Mouse (Mus musculus) forebrain, embryonic 13.5 days (tissue): ENCODE data around the gene Rsrc1. TPM values are rescaled to one million over a fixed set of nuclear protein-coding genes. Genes with fewer than 3 reads are reported as not detected.
A peak's percentile ranks its signal among the peaks of the same experiment; 100 is the strongest.

ENCODE experiments used
- ATAC-seq: fragments of 200-750 bp; cut with Nextera tagmentation; 2 replicates; pipeline ENCODE4 v1.8.0; 2017
- H3K27ac ChIP-seq: fragments of 300-500 bp; sonication (generic); 2 replicates; pipeline ENCODE4 v1.5.1; 2015; ENCODE audit warnings: inconsistent platforms, mild to moderate bottlenecking, moderate library complexity
- H3K27me3 ChIP-seq: fragments of 300-500 bp; sonication (generic); 2 replicates; pipeline ENCODE4 v1.6.1; 2015; ENCODE audit warnings: mild to moderate bottlenecking, inconsistent platforms
- H3K36me3 ChIP-seq: fragments of 300-500 bp; sonication (generic); 2 replicates; pipeline ENCODE4 v1.6.1; 2015; ENCODE audit warnings: mild to moderate bottlenecking, inconsistent platforms; ENCODE audit not compliant: poor library complexity, severe bottlenecking
- H3K4me1 ChIP-seq: fragments of 300-500 bp; sonication (generic); 2 replicates; pipeline ENCODE4 v1.6.1; 2015; ENCODE audit warnings: inconsistent platforms
- H3K4me2 ChIP-seq: fragments of 300-500 bp; sonication (generic); 2 replicates; pipeline ENCODE4 v1.6.1; 2015; ENCODE audit warnings: inconsistent platforms, mild to moderate bottlenecking, moderate library complexity
- H3K4me3 ChIP-seq: fragments of 300-500 bp; sonication (generic); 2 replicates; pipeline ENCODE4 v1.5.1; 2015; ENCODE audit warnings: mild to moderate bottlenecking, inconsistent platforms
- H3K9ac ChIP-seq: fragments of 300-500 bp; sonication (generic); 2 replicates; pipeline ENCODE4 v1.6.1; 2015; ENCODE audit warnings: mild to moderate bottlenecking, inconsistent platforms
- H3K9me3 ChIP-seq: fragments of 300-500 bp; sonication (generic); replicated peaks from 2 replicates; pipeline ENCODE4 v1.6.1; 2016; ENCODE audit warnings: inconsistent platforms
- WGBS: fragments of 180-500 bp; shearing (Covaris S2); methylation state at CpG from one replicate; pipeline ENCODE4 v1.1.7; 2015; 5-methylcytosine and 5-hydroxymethylcytosine counted together
- polyA plus RNA-seq: library from polyadenylated mRNA; unstranded; fragments of >200 nt; fragmentation: Nextera tagmentation; extraction: Ambion mirVana; gene quantifications from 2 replicates; pipeline ENCODE4 v1.2.1, GENCODE M21; 2015

Rsrc1 gene
- polyA plus RNA-seq, 1 experiment from 2014 or later = 32.4 TPM

GRCm38 (mm10) chr3:67308725-67309124, 327.5 kb downstream of the Rsrc1 start:
- Histone ChIP-seq H3K4me2 (no peak overlapping the region), H3K4me3 (no peak overlapping the region), H3K4me1 (0 out of 2 replicates have a peak, but pooled peaks cover 3% of the 10 kb centered on the region), H3K36me3 (no peaks in the 10 kb centered on the region), H3K27ac (no peak overlapping the region), H3K9me3 (no peaks in the 10 kb centered on the region), H3K9ac (no peak overlapping the region), H3K27me3 (no peaks in the 10 kb centered on the region)
- ATAC-seq = no peak
- 64% methylated on average over 1 of the region's 2 CpGs for WGBS

DNA sequence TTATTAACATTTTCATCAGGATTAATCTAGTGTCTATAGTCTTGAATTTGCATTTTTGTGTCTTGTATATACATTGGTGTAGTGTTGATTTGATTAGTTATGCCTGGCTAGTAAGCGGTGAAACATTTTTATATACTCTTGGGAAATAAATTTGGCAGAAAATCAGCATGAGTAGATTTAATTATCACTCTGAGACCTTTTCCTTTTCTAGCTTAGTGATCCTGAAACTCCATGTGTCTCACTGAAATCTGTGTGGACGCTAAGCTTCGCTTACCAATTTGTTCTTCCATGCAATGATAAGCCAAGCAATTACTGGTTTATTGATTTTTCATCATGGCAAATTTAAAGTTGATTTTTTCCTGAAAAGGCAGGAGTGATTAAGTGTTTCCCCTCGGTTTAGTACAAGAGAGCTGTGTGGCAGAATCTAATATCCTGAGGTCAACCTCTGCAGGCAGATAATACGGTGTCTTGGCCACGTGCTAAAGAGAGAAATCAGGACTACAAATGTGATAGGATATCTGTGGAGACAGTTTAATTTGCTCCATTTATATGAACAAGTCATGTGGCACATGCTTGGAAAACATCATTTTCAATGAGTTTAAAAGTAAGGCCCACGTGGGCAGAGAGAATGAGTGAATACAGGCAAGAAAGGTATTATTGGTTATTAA, 328.6 kb downstream of the Rsrc1 start:
- Histone ChIP-seq H3K36me3 (no peaks in the 10 kb centered on the region), H3K27me3 (no peaks in the 10 kb centered on the region), H3K4me3 (no peak overlapping the region), H3K9me3 (no peaks in the 10 kb centered on the region), H3K4me1 (0 out of 2 replicates have a peak, but pooled peaks cover 3% of the 10 kb centered on the region), H3K9ac (no peak overlapping the region), H3K4me2 (no peak overlapping the region), H3K27ac (no peak overlapping the region)
- 57% methylated on average over 7 of the region's 7 CpGs for WGBS
- no peak for ATAC-seq

GRCm38 (mm10) chr3:67311436-67311835, 330.2 kb downstream of the Rsrc1 start:
- no peak for ATAC-seq
- Histone ChIP-seq H3K9me3 (no peaks in the 10 kb centered on the region), H3K9ac (no peak overlapping the region), H3K27ac (no peak overlapping the region), H3K4me3 (no peak overlapping the region), H3K4me1 (0 out of 2 replicates have a peak, but pooled peaks cover 3% of the 10 kb centered on the region), H3K36me3 (no peaks in the 10 kb centered on the region), H3K4me2 (no peak overlapping the region), H3K27me3 (no peaks in the 10 kb centered on the region)
- 69% methylated on average over 2 of the region's 2 CpGs for WGBS

GRCm38 (mm10) chr3:67322422-67322821, 341.2 kb downstream of the Rsrc1 start:
- Histone ChIP-seq H3K36me3 (no peaks in the 10 kb centered on the region), H3K27ac (no peak overlapping the region), H3K4me3 (no peak overlapping the region), H3K4me2 (no peak overlapping the region), H3K9ac (no peak overlapping the region), H3K27me3 (no peaks in the 10 kb centered on the region), H3K9me3 (no peaks in the 10 kb centered on the region), H3K4me1 (no peaks in the 10 kb centered on the region)
- no peak for ATAC-seq
- 79% methylated on average over 4 of the region's 4 CpGs for WGBS

GRCm38 (mm10) chr3:67339558-67339957, 358.4 kb downstream of the Rsrc1 start:
- ATAC-seq = no peak
- 64% methylated on average over 3 of the region's 3 CpGs for WGBS

DNA sequence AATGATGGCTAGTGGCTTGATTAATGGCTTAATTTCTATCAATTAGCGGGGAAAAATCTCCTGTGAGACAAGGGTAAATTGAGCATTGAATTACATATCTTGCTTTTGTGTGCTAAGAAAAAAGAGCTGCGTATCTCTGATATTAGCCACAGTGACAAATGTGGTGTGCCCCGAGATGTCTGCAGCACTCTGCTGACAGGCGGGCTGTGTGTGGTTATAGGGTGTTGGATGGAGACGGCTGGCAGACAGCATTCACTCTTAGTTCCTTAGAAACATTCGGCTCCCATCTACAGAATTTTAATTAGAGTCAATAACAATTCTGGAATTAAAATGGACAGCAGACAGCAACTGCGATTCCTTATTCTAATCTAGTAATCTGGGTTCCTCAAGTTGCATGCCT, 359.7 kb downstream of the Rsrc1 start:
- Histone ChIP-seq H3K4me3 (no peak overlapping the region), H3K4me1 (no peaks in the 10 kb centered on the region), H3K9me3 (no peaks in the 10 kb centered on the region), H3K27me3 (no peaks in the 10 kb centered on the region), H3K27ac (no peak overlapping the region), H3K9ac (no peak overlapping the region), H3K4me2 (no peak overlapping the region), H3K36me3 (no peaks in the 10 kb centered on the region)
- ATAC-seq = no peak; the same call in 1 of the 2 replicates
- 50% methylated on average over 7 of the region's 7 CpGs for whole genome bisulfite sequencing

More at GRCm38 (mm10) chr3:67339558-67339957, 358.4 kb downstream of the Rsrc1 start:
- Histone ChIP-seq H3K4me1 (no peaks in the 10 kb centered on the region), H3K4me2 (no peak overlapping the region), H3K9ac (no peak overlapping the region), H3K27me3 (no peaks in the 10 kb centered on the region), H3K36me3 (no peaks in the 10 kb centered on the region), H3K9me3 (no peaks in the 10 kb centered on the region), H3K4me3 (no peak overlapping the region), H3K27ac (no peak overlapping the region)

DNA sequence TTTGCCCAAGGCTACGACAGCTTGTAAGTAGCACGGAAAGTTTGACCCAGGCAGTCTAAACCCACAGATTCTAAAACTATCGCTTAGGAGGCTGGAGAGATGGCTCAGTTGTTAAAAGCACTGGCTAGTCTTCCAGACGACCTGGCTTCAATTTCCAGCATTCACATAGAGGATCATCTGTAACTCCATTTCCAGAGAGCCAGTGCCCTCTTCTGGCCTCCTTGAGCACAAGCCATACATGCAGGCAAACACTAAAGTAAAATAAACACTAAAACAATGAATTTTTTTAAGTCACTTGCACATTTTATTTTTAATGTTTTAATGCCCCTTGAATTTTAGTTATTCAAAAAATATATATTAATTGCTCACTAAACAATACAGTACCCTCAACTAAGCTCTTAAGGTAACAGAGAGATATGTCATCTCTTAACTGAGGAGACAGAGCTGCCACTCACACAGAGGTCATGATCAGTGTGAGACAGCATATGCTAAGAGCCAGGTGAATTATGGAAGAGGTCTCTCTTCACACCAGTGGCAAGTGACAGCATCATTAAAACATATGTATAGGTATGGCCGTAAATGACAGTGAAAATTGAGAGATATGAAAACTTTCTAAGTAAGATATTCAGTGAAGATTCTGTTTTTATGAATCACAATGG, 361.9 kb downstream of the Rsrc1 start:
- no peaks in the 10 kb centered on the region for H3K9me3 ChIP-seq
- H3K27ac ChIP-seq = no peak overlapping the region
- H3K4me2 ChIP-seq = no peak overlapping the region
- WGBS = 56% methylated on average over 5 of the region's 5 CpGs
- ATAC-seq = no peak
- H3K4me3 ChIP-seq = no peak overlapping the region
- H3K4me1 ChIP-seq = no peaks in the 10 kb centered on the region; the same call in 1 of the 2 replicates
- no peak overlapping the region for H3K9ac ChIP-seq
- H3K27me3 ChIP-seq = no peaks in the 10 kb centered on the region
- no peaks in the 10 kb centered on the region for H3K36me3 ChIP-seq

DNA sequence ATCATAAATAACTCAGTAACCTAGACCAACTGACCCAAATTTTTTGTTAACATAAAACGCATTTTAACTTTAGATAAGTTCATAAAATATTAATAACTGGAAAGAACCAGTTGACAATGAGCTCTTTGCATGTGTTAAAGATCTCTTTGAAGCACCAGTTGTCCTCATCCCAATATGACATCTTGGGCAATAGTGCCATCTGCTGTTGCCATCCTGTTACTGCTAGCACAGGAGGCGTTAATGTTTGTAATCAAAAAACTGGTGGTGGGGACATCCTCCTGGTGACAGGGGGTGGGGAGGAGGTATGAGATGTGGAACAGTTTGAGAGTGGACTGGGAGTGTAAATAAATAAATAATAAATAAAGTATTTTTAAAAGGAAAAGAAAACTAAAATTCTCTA, 363.4 kb downstream of the Rsrc1 start:
- Histone ChIP-seq H3K4me2 (no peak overlapping the region), H3K36me3 (no peaks in the 10 kb centered on the region), H3K9me3 (no peaks in the 10 kb centered on the region), H3K4me3 (no peak overlapping the region), H3K4me1 (no peaks in the 10 kb centered on the region; the same call in 1 of the 2 replicates), H3K27ac (no peak overlapping the region), H3K9ac (no peak overlapping the region), H3K27me3 (no peaks in the 10 kb centered on the region)
- 6% methylated on average over 2 of the region's 2 CpGs for WGBS
- ATAC-seq = no peak

GRCm38 (mm10) chr3:67346674-67347073, 365.5 kb downstream of the Rsrc1 start:
- Histone ChIP-seq H3K4me2 (no peak overlapping the region), H3K9ac (no peak overlapping the region), H3K27me3 (no peaks in the 10 kb centered on the region), H3K4me1 (no peaks in the 10 kb centered on the region; the same call in 1 of the 2 replicates), H3K36me3 (no peaks in the 10 kb centered on the region), H3K4me3 (no peak overlapping the region), H3K27ac (peak overlapping the region; percentile 25; the same call in 1 of the 2 replicates), H3K9me3 (no peaks in the 10 kb centered on the region)
- WGBS = 44% methylated on average over 2 of the region's 2 CpGs
- peak; percentile 48; the same call in 1 of the 2 replicates for ATAC-seq

DNA sequence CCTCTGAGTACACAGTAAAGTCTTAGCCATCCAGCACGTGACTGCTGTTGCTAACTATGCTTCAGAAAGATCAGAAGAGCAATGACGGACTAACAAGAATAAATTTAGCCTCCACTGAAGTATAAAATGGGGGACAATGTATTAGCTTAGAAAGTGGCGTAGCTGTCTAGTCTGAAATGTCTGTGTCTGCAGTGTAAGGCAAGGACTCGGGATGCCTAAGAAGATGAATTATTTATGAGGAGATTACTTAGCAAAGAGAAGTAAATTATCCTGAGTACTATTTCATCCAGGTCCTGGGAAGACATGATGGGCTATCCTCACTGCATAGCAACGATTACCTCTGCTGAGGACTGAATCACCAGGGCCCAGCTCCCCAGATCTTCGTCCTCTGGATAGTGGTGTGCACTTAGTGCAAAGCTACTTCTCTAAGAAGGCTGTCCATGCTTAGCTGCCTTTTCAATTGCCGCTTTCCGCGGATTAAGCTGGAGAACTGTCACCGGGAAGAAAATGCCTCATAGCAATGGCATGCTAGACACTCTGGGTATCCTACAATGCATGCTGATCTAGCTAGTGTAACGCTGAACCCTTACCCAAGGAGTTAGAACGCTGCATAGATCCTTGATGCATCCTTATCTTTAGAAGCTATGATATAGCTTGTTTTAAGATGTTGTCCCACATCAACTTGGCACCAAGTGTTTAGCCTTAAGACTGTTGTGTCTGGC, 370.4 kb downstream of the Rsrc1 start:
- peak; percentile 31; the same call in 1 of the 2 replicates for ATAC-seq
- WGBS = 67% methylated on average over 12 of the region's 12 CpGs
- no peak overlapping the region for H3K27ac ChIP-seq
- no peaks in the 10 kb centered on the region for H3K36me3 ChIP-seq
- no peaks in the 10 kb centered on the region; the same call in 1 of the 2 replicates for H3K27me3 ChIP-seq
- no peak overlapping the region for H3K9ac ChIP-seq
- H3K4me2 ChIP-seq = no peak overlapping the region
- H3K4me1 ChIP-seq = no peaks in the 10 kb centered on the region; the same call in 1 of the 2 replicates
- H3K9me3 ChIP-seq = no peaks in the 10 kb centered on the region
- H3K4me3 ChIP-seq = no peak overlapping the region

- Histone ChIP-seq H3K27me3 (no peaks in the 10 kb centered on the region; the same call in 1 of the 2 replicates), H3K27ac (no peak overlapping the region), H3K9me3 (no peaks in the 10 kb centered on the region), H3K4me3 (no peak overlapping the region), H3K36me3 (no peaks in the 10 kb centered on the region), H3K9ac (no peak overlapping the region), H3K4me2 (no peak overlapping the region), H3K4me1 (no peaks in the 10 kb centered on the region)
- 65% methylated on average over 2 of the region's 5 CpGs for WGBS
- ATAC-seq = peak; percentile 70
These were observed 371.1 kb downstream of the Rsrc1 start for GRCm38 (mm10) chr3:67352128-67352762.

GRCm38 (mm10) chr3:67352763-67353149, 371.6 kb downstream of the Rsrc1 start:
- Histone ChIP-seq H3K4me2 (no peak overlapping the region), H3K36me3 (no peaks in the 10 kb centered on the region), H3K4me3 (no peak overlapping the region), H3K4me1 (no peaks in the 10 kb centered on the region), H3K9ac (no peak overlapping the region), H3K27ac (no peak overlapping the region), H3K9me3 (no peaks in the 10 kb centered on the region), H3K27me3 (no peaks in the 10 kb centered on the region; the same call in 1 of the 2 replicates)
- WGBS = 88% methylated on average over 3 of the region's 3 CpGs
- peak; percentile 48 for ATAC-seq
